Mouse (Mus musculus) midbrain, embryonic 12.5 days (tissue): ENCODE results near the gene Zfp148. TPM values are rescaled to one million over a fixed set of nuclear protein-coding genes. Genes with fewer than 3 reads are reported as not detected.

Experiments
- ATAC-seq: fragments of 200-750 bp; cut with Nextera tagmentation; 2 replicates; pipeline ENCODE4 v1.8.0; 2017; ENCODE audit warnings: low read depth, moderate TSS enrichment, moderate library complexity; ENCODE audit not compliant: low FRiP score
- H3K27ac ChIP-seq: fragments of 300-500 bp; sonication (generic); replicated peaks from 2 replicates; pipeline ENCODE4 v1.5.1; 2016; ENCODE audit warnings: mild to moderate bottlenecking
- H3K27me3 ChIP-seq: fragments of 300-500 bp; sonication (generic); 2 replicates; pipeline ENCODE4 v1.6.1; 2016; ENCODE audit warnings: mild to moderate bottlenecking
- H3K36me3 ChIP-seq: fragments of 300-500 bp; sonication (generic); 2 replicates; pipeline ENCODE4 v1.6.1; 2016
- H3K4me1 ChIP-seq: fragments of 300-500 bp; sonication (generic); 2 replicates; pipeline ENCODE4 v1.6.1; 2016
- H3K4me2 ChIP-seq: fragments of 300-500 bp; sonication (generic); replicated peaks from 2 replicates; pipeline ENCODE4 v1.6.1; 2016; ENCODE audit warnings: mild to moderate bottlenecking, moderate library complexity
- H3K4me3 ChIP-seq: fragments of 300-500 bp; sonication (generic); 2 replicates; pipeline ENCODE4 v1.5.1; 2016; ENCODE audit warnings: mild to moderate bottlenecking
- H3K9ac ChIP-seq: fragments of 300-500 bp; sonication (generic); replicated peaks from 2 replicates; pipeline ENCODE4 v1.6.1; 2016; ENCODE audit warnings: mild to moderate bottlenecking, moderate library complexity
- H3K9me3 ChIP-seq: fragments of 300-500 bp; sonication (generic); 2 replicates; pipeline ENCODE4 v1.6.1; 2016; ENCODE audit warnings: mild to moderate bottlenecking
- WGBS: fragments of 180-500 bp; shearing (Covaris S2); methylation state at CpG from one replicate; pipeline ENCODE4 v1.1.7; 2016; 5-methylcytosine and 5-hydroxymethylcytosine counted together
- polyA plus RNA-seq: library from polyadenylated mRNA; unstranded; fragments of >200 nt; fragmentation: Nextera tagmentation; extraction: Ambion mirVana; gene quantifications from 2 replicates; pipeline ENCODE4 v1.2.1, GENCODE M21; 2016

The Zfp148 gene
- polyA plus RNA-seq, 1 experiment from 2014 or later, result 58.1 TPM

DNA sequence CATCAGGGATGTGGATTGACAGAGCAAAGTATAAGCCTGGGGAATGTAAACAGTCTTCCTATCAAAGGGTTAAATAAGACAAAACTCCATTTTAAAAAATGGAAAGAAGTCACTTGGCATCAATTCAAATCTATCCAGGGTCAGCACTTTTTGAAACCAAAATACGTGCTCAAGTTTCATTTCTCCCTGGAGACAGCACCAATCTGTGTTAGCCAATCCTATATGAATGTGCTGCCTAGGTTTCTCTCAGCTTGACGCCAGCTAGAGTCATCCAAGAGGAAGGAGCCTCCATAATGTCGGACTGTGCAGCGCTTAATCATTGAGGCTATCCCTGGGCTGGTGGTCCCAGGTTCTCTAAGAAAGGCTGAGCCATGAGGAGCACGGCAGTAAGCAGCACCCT, 33.5 kb upstream of the Zfp148 start:
- Histone ChIP-seq H3K9me3 (no peaks in the 10 kb centered on the region), H3K9ac (no peak overlapping the region), H3K4me2 (no peak overlapping the region), H3K27me3 (no peaks in the 10 kb centered on the region), H3K27ac (no peak overlapping the region), H3K4me1 (peaks cover 4% of the 10 kb centered on the region), H3K36me3 (no peaks in the 10 kb centered on the region), H3K4me3 (no peak overlapping the region)
- no peak for ATAC-seq
- WGBS, result 76% methylated on average over 5 of the region's 5 CpGs

DNA sequence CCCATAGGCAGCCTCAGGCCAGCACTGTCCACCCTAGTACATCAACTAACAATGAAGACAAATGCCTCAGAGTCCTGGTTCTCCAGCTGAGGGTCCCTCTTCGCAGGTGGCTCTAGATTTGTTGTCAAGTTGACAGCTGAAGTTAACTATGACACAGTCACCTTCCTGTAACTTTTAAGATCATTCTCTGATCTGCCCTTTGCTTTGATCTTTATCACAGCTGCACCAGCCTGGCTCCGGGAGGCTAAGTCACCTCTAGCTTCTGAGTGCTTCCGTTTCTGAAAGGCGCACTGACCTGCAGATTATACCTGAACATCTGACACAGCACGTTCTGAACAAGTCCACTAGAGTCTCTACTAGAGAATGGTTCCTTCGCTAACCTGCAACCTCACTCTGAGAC, 22.8 kb upstream of the Zfp148 start:
- H3K4me2 ChIP-seq, result no peak overlapping the region
- H3K9me3 ChIP-seq, result no peaks in the 10 kb centered on the region
- no peak for ATAC-seq
- H3K36me3 ChIP-seq, result no peaks in the 10 kb centered on the region
- no peak overlapping the region for H3K9ac ChIP-seq
- no peaks in the 10 kb centered on the region for H3K4me1 ChIP-seq
- WGBS, result 84% methylated on average over 6 of the region's 6 CpGs
- H3K27me3 ChIP-seq, result no peaks in the 10 kb centered on the region; the same call in 1 of the 2 replicates
- no peak overlapping the region for H3K27ac ChIP-seq
- no peak overlapping the region for H3K4me3 ChIP-seq

DNA sequence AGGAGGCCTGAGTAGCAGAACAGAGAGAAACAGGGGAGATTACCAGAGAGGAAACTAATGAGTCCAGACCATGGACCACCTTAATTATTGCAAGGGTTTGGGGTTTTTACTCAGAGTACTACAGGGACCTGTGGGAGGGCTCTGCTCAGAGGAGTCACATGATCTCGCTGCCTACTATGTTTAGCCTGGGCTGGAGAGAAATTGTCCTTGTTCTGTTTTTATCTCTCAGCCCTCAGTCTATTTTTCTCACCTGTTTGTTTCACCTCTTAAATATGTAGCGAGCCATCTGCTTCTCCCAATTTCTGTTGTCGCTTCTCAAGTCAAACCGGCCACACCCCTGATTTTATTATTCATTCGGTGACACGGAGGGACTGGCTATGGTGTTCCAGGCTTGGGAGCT, 14.9 kb upstream of the Zfp148 start:
- Histone ChIP-seq H3K4me3 (no peak overlapping the region), H3K4me1 (no peaks in the 10 kb centered on the region), H3K27ac (no peak overlapping the region), H3K4me2 (no peak overlapping the region), H3K27me3 (no peaks in the 10 kb centered on the region), H3K9ac (no peak overlapping the region), H3K36me3 (no peaks in the 10 kb centered on the region), H3K9me3 (peaks cover 3% of the 10 kb centered on the region; the same call in 1 of the 2 replicates)
- no peak for ATAC-seq
- WGBS, result 91% methylated on average over 6 of the region's 6 CpGs

DNA sequence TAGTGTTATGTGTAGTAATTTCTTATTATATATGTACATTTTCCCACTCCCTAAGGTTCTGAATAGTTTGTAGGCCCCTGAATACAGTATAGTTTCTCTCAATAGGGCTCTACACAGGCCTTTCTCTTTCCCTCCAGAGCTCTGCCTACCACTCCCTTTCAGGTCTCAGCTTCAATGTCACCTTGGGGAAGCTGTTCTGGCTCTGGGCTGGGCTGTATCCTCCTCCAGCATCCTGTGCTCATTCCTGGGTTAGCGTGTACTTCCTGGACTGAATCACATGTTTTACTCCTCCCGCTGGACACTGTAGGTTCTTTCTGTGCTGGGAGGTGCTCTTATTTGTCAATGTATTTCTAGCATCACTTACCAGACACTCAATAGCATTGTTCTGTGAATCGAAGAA, 12.0 kb upstream of the Zfp148 start:
- Histone ChIP-seq H3K9ac (no peak overlapping the region), H3K4me2 (no peak overlapping the region), H3K27me3 (no peaks in the 10 kb centered on the region), H3K9me3 (no peaks in the 10 kb centered on the region), H3K4me3 (no peak overlapping the region), H3K4me1 (no peaks in the 10 kb centered on the region), H3K27ac (no peak overlapping the region), H3K36me3 (no peaks in the 10 kb centered on the region)
- 86% methylated on average over 3 of the region's 3 CpGs for WGBS
- no peak for ATAC-seq

DNA sequence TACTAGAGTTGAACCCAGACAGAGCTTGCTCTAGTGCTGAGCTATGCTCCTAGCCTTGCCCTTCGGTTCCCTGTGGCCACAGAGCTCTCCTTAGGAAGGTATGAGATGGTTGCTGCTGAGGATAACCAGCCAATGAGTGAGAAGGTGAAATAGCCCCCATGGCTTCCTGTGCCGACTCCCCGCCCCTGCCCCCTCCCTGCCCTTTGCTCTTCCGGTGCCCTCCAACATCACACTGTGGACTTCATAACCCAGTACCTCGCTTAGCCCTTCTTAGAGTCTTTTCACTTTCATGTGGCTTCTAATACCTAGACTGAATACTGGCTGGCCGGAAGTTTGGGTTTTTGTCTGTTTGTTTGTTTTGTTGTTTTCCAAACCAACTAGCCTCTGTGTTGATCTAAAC, 9.8 kb upstream of the Zfp148 start:
- H3K9me3 ChIP-seq, result no peaks in the 10 kb centered on the region

DNA sequence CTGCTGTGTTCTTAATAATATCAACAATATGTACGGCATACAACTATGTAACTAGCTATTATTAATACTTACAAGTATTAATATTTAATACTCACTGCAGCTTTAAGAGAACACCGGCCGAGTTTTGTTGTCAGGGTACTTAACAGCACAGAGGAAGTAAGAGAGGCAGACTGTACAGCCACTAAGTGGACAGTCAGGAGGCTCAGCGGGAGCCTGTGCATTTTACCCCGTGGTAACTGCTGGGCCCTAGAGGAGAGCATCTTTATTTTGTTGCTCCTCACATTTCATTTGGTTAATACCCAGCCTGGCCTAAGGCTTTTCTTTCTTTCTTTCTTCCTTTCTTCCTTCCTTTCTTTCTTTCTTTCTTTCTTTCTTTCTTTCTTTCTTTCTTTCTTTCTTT, 8.0 kb upstream of the Zfp148 start:
- Histone ChIP-seq H3K36me3 (no peaks in the 10 kb centered on the region), H3K4me3 (no peak overlapping the region), H3K9me3 (no peaks in the 10 kb centered on the region), H3K27ac (no peak overlapping the region), H3K9ac (no peak overlapping the region), H3K4me2 (no peak overlapping the region), H3K27me3 (no peaks in the 10 kb centered on the region), H3K4me1 (no peaks in the 10 kb centered on the region)
- no peak for ATAC-seq
- 80% methylated on average over 5 of the region's 5 CpGs for WGBS

More for the DNA sequence above, 9.8 kb upstream of the Zfp148 start:
- Histone ChIP-seq H3K27me3 (no peaks in the 10 kb centered on the region), H3K4me1 (no peaks in the 10 kb centered on the region), H3K36me3 (no peaks in the 10 kb centered on the region), H3K4me2 (no peak overlapping the region), H3K27ac (no peak overlapping the region), H3K9ac (no peak overlapping the region), H3K4me3 (no peak overlapping the region)
- 64% methylated on average over 6 of the region's 6 CpGs for WGBS
- no peak for ATAC-seq

DNA sequence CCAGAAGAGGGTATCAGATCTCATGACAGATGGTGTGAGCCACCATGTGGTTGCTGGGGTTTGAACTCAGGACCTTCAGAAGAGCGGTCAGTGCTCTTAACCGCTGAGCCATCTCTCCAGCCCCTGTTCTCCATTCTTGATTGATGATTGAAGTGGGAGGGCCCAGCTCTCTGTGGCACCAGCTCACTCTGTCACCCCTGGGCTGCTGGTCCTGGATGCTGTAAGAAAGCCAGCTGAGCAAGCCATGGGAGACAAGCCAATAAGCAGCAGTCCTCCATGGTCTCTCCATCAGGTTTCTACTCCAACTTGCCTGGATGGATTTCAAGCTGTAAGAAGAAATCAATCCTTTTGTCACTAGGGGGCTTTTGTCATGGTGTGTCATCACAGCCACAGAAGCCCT, 7.3 kb upstream of the Zfp148 start:
- Histone ChIP-seq H3K27me3 (no peaks in the 10 kb centered on the region), H3K4me2 (no peak overlapping the region), H3K36me3 (no peaks in the 10 kb centered on the region), H3K9me3 (no peaks in the 10 kb centered on the region), H3K4me1 (no peaks in the 10 kb centered on the region), H3K9ac (no peak overlapping the region), H3K27ac (no peak overlapping the region), H3K4me3 (no peak overlapping the region)
- ATAC-seq, result no peak
- WGBS, result 100% methylated on average over 2 of the region's 2 CpGs

DNA sequence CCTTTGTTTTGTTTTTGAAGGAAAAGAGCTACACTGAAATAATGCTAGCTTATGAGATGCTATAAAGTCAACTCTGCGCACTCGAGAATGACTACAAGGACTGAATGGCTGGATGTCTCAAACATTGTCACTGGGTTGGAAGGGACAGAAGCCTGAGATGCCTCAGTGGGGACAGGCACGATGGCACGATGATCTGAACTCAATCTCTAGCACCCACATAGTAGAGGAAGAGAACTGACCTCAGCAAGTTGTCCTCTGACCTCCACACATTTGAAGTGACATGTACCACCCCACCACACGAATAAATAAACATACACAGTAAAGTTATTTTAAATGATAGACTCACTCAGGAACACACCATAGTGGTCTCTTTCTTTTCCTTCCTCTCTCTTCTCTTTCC, 4.4 kb upstream of the Zfp148 start:
- Histone ChIP-seq H3K4me2 (no peak overlapping the region), H3K36me3 (no peaks in the 10 kb centered on the region), H3K27me3 (no peaks in the 10 kb centered on the region), H3K9ac (no peak overlapping the region), H3K4me1 (peaks cover 13% of the 10 kb centered on the region), H3K27ac (no peak overlapping the region), H3K4me3 (no peak overlapping the region), H3K9me3 (no peaks in the 10 kb centered on the region)
- WGBS, result 83% methylated on average over 5 of the region's 5 CpGs
- no peak for ATAC-seq

DNA sequence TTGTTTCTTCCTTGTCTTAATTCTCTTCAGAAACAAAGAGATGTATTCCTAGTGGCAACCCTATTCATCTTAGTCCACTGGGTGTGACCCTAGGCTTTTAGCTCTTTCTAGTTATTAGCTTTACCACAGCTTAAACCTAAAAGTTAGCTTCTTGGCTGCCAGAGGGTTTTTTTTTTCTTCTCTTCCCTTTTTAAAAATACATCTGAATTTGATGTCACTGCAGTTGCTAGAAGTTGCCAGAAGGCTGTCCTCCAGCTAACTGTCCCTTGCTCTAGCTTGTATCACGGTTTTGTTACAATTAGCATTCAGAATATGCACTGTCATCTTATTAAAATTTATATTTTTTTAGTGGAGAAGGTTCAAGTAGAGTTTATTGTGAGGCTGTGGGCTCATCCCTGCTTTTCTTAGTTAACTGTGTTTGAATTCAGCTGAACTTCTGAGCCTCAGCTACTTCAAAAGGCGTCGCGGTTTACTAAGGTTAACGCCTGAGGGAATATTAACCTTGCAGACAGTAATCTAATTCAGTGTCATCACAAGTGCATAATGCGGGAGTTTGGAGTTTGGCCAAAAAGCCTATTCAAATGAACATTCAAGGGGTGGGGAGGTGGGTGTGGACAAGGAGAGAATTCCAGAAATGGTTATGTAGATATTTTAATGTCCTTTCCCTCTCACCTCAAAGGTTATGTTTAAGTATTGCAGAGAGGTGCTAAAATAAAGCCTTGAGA, 1.3 kb upstream of the Zfp148 start:
- Histone ChIP-seq H3K36me3 (no peaks in the 10 kb centered on the region), H3K9ac (peak overlapping the region; percentile 96), H3K4me1 (peaks cover 27% of the 10 kb centered on the region), H3K4me3 (peak overlapping the region; percentile 94), H3K27ac (peak overlapping the region; percentile 95), H3K4me2 (peak overlapping the region; percentile 67), H3K9me3 (no peaks in the 10 kb centered on the region), H3K27me3 (no peaks in the 10 kb centered on the region)
- WGBS, result 59% methylated on average over 6 of the region's 6 CpGs
- no peak for ATAC-seq

DNA sequence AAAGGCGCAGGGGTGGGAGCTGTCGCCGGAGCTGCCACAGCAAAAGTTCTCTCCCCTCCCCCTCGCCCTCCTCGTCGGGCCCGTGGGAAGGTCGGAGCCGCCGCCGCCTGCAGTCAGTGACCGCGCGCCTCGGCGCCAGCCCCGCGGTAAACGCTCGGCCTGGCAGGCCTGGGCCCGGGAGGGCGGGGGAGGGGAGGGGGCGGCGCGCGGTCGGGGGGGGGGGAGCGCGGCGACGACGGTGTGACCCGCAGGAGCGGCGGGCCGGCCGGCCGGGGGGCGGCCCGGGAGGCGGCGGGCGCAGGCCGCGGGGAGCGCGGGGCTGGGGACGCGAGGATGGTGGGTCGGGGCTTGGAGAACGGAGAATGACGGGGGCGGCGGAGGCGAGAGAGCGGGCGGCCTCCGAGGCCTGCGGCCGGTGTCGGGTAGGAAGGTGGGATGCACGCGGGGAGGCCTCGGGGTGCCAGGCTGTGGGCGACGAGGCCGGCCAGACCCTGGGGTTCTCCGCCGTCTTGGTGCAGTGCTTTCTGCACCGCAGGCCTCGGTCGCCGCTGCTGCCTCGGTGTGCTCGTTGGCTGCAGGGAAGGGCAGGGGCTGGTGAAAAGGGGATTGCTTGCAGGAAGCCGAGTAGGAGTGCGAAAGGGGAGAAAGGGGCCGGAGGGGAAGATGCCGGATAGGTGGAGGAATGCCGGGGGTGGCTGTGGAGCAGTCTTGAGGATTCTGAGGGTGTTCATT, 412 bp downstream of the Zfp148 start:
- WGBS, result under 1% methylated on average over 50 of the region's 80 CpGs
- Histone ChIP-seq H3K4me3 (peak overlapping the region; percentile 94), H3K27me3 (no peaks in the 10 kb centered on the region), H3K36me3 (no peaks in the 10 kb centered on the region), H3K9me3 (no peaks in the 10 kb centered on the region), H3K4me2 (peak overlapping the region; percentile 67), H3K4me1 (peaks cover 27% of the 10 kb centered on the region), H3K27ac (peak overlapping the region; percentile 95), H3K9ac (peak overlapping the region; percentile 96)
- peak; percentile 87 for ATAC-seq

DNA sequence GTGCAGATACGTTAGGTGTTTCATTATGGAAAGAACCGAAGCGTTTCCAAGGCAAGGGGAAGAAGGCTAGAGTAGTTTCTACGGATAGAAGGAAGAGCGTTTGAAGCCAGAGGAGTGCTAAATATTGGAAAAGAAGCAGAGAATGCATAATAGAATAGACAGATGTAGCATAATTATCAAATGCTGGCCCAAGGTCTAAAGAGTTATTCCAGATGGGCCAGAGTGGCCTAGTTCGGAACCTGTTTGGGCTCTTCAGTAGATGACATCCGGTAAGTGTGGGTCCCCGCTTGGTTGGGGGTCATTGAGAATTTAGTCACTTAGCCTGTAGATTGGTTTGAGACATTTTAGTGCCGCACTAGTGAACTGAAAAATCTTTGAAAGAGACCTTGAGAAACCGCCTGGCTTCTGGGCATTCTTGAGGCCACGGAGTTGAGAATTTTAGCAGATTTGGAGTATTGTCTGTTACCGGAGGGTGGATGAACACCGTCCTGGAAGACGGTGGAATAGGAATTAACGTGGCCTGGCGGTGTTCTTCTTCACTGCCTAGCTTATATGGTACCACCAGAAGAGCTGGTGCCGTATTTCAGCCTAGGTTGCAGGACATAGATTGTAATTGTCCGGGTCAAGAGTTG, 1.1 kb downstream of the Zfp148 start:
- 3% methylated on average over 18 of the region's 18 CpGs for WGBS

DNA sequence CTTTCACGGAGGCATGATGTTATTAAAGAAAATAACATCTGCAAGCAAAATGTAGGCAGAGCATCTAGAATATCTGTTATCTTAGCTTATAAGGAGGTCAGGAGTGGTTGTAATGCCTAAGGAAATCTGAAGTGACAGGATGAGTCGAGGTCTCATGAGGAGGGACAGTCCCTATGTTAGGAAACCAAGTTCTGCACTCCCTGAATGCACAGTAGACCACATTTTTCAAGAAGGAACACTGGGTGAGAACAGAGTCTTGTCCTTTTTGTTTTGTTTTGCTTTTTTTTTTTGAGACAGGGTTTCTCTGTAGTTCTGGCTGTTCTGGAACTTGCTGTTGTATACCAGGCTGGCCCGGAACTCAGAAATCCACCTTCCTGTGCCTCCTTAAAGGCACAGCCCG, 1.7 kb downstream of the Zfp148 start:
- Histone ChIP-seq H3K9ac (peak overlapping the region; percentile 96), H3K36me3 (no peaks in the 10 kb centered on the region), H3K9me3 (no peaks in the 10 kb centered on the region), H3K4me1 (peaks cover 27% of the 10 kb centered on the region), H3K4me2 (peak overlapping the region; percentile 67), H3K27me3 (no peaks in the 10 kb centered on the region), H3K4me3 (peak overlapping the region; percentile 94), H3K27ac (no peak overlapping the region)
- WGBS, result 50% methylated on average over 4 of the region's 4 CpGs
- ATAC-seq, result no peak

More for the DNA sequence above, 1.1 kb downstream of the Zfp148 start:
- peak overlapping the region; percentile 96 for H3K9ac ChIP-seq
- H3K4me2 ChIP-seq, result peak overlapping the region; percentile 67
- H3K27ac ChIP-seq, result peak overlapping the region; percentile 95
- no peaks in the 10 kb centered on the region for H3K27me3 ChIP-seq
- no peaks in the 10 kb centered on the region for H3K9me3 ChIP-seq
- peaks cover 27% of the 10 kb centered on the region for H3K4me1 ChIP-seq
- H3K4me3 ChIP-seq, result peak overlapping the region; percentile 94
- no peaks in the 10 kb centered on the region for H3K36me3 ChIP-seq
- ATAC-seq, result no peak
